Mouse (Mus musculus) brown adipose tissue, adult 24 weeks (tissue): Measurements from ENCODE around the gene Pgf. TPM values are rescaled to one million over a fixed set of nuclear protein-coding genes. Genes with fewer than 3 reads are reported as not detected.
A peak's percentile ranks its signal among the peaks of the same experiment; 100 is the strongest.

Experiments used
- H3K27ac ChIP-seq: fragments of 200-500 bp; replicated peaks from 2 replicates; pipeline ENCODE4 v1.5.1; 2012; ENCODE audit warnings: low read depth, mild to moderate bottlenecking, low read length
- H3K4me1 ChIP-seq: fragments of 200-500 bp; 2 replicates; pipeline ENCODE4 v1.6.1; 2012; ENCODE audit warnings: low read length, mixed read lengths; ENCODE audit not compliant: control insufficient read depth, insufficient read depth, insufficient read length
- H3K4me3 ChIP-seq: fragments of 200-500 bp; 2 replicates; pipeline ENCODE4 v1.5.1; 2012; ENCODE audit warnings: low read depth, mild to moderate bottlenecking, low read length, moderate library complexity; ENCODE audit not compliant: insufficient read depth
- polyA plus RNA-seq: library from polyadenylated mRNA; stranded (reverse); fragments of >200 nt; gene quantifications from 2 replicates; pipeline ENCODE4 v1.2.4, GENCODE M21; 2012; ENCODE audit not compliant: missing spikeins, insufficient read depth, insufficient read length

Gene Pgf
- polyA plus RNA-seq = not detected in 2 replicates

GRCm38 (mm10) chr12:85177740-85178239 lies at the start of gene Pgf:
Gene Pgf, minus strand, starts transcription at chr12:85177790.
- Histone ChIP-seq H3K4me1 (no peaks in the 10 kb centered on the region), H3K4me3 (peak within 1 kb of the TSS; percentile 41), H3K27ac (no peak within 1 kb of the TSS)

GRCm38 (mm10) chr12:85227227-85227626 lies 49.6 kb upstream of the Pgf start:
- Histone ChIP-seq H3K27ac (no peak overlapping the region), H3K4me3 (no peak overlapping the region), H3K4me1 (peaks cover 7% of the 10 kb centered on the region; the same call in 1 of the 2 replicates)

GRCm38 (mm10) chr12:85219905-85220290 lies 42.3 kb upstream of the Pgf start:
- H3K4me3 ChIP-seq = peak overlapping the region; percentile 88
- H3K27ac ChIP-seq = peak overlapping the region; percentile 63; the same call in 1 of the 2 replicates
- H3K4me1 ChIP-seq = 0 out of 2 replicates have a peak, but pooled peaks cover 4% of the 10 kb centered on the region

GRCm38 (mm10) chr12:85219236-85219904 lies 41.8 kb upstream of the Pgf start, which contains the start of gene Eif2b2:
Gene Eif2b2, plus strand, starts transcription at chr12:85219481.
- Histone ChIP-seq H3K4me3 (peak within 1 kb of the TSS; percentile 88), H3K4me1 (0 out of 2 replicates have a peak, but pooled peaks cover 4% of the 10 kb centered on the region), H3K27ac (peak within 1 kb of the TSS; percentile 63)

GRCm38 (mm10) chr12:85217733-85218310 lies 40.2 kb upstream of the Pgf start:
- 0 out of 2 replicates have a peak, but pooled peaks cover 4% of the 10 kb centered on the region for H3K4me1 ChIP-seq
- H3K27ac ChIP-seq = no peak overlapping the region
- H3K4me3 ChIP-seq = no peak overlapping the region

GRCm38 (mm10) chr12:85215031-85215430 lies 37.4 kb upstream of the Pgf start:
- Histone ChIP-seq H3K27ac (no peak overlapping the region), H3K4me3 (no peak overlapping the region)

GRCm38 (mm10) chr12:85208687-85209199 lies 31.2 kb upstream of the Pgf start:
- Histone ChIP-seq H3K4me1 (no peaks in the 10 kb centered on the region), H3K27ac (no peak overlapping the region), H3K4me3 (no peak overlapping the region)

More at GRCm38 (mm10) chr12:85215031-85215430, 37.4 kb upstream of the Pgf start:
- 0 out of 2 replicates have a peak, but pooled peaks cover 2% of the 10 kb centered on the region for H3K4me1 ChIP-seq

- Histone ChIP-seq H3K4me3 (no peak overlapping the region), H3K4me1 (peaks cover 7% of the 10 kb centered on the region; the same call in 1 of the 2 replicates), H3K27ac (no peak overlapping the region)
Observed at GRCm38 (mm10) chr12:85205425-85205824, 27.8 kb upstream of the Pgf start.

- H3K4me3 ChIP-seq = no peak overlapping the region
- no peak overlapping the region for H3K27ac ChIP-seq
Observed at GRCm38 (mm10) chr12:85204105-85204504, 26.5 kb upstream of the Pgf start.

GRCm38 (mm10) chr12:85203699-85204098 lies 26.1 kb upstream of the Pgf start:
- Histone ChIP-seq H3K4me1 (peaks cover 7% of the 10 kb centered on the region; the same call in 1 of the 2 replicates), H3K4me3 (no peak overlapping the region), H3K27ac (no peak overlapping the region)

More at GRCm38 (mm10) chr12:85204105-85204504, 26.5 kb upstream of the Pgf start:
- H3K4me1 ChIP-seq = peaks cover 7% of the 10 kb centered on the region; the same call in 1 of the 2 replicates

GRCm38 (mm10) chr12:85202191-85202590 lies 24.6 kb upstream of the Pgf start:
- Histone ChIP-seq H3K4me3 (no peak overlapping the region), H3K4me1 (peaks cover 7% of the 10 kb centered on the region; the same call in 1 of the 2 replicates), H3K27ac (no peak overlapping the region)

- Histone ChIP-seq H3K4me1 (peaks cover 7% of the 10 kb centered on the region; the same call in 1 of the 2 replicates), H3K27ac (no peak overlapping the region), H3K4me3 (no peak overlapping the region)
Observed at GRCm38 (mm10) chr12:85201830-85202147, 24.2 kb upstream of the Pgf start.

GRCm38 (mm10) chr12:85200929-85201829 lies 23.6 kb upstream of the Pgf start:
- H3K4me3 ChIP-seq = no peak overlapping the region
- H3K4me1 ChIP-seq = peaks cover 7% of the 10 kb centered on the region; the same call in 1 of the 2 replicates
- H3K27ac ChIP-seq = no peak overlapping the region

- Histone ChIP-seq H3K27ac (no peak overlapping the region), H3K4me1 (peaks cover 7% of the 10 kb centered on the region; the same call in 1 of the 2 replicates), H3K4me3 (no peak overlapping the region)
Observed at GRCm38 (mm10) chr12:85199954-85200353, 22.4 kb upstream of the Pgf start.
